Mouse (Mus musculus): ENCODE measurements at regions not wholly inside any gene's neighbourhood (a gene's known extent, or its start where the extent isn't known, plus 50 kb on each side); places are given as distances from the start of the nearest gene placed in this dataset.

- DNase-seq (ENCODE audit: low read depth, low spot score): peak; percentile 35
Measured at GRCm38 (mm10) chr2:17898780-17899179, 98.0 kb downstream of the H2al2a start.

- no peak for DNase-seq (ENCODE audit: low read depth, low spot score)
Measured at GRCm38 (mm10) chr2:17896036-17896435, 100.7 kb downstream of the H2al2a start.

- peak; percentile 49 for DNase-seq (ENCODE audit: low read depth, low spot score)
Measured at GRCm38 (mm10) chr2:17892661-17893060, 104.1 kb downstream of the H2al2a start.

- no peak for DNase-seq (ENCODE audit: low read depth, low spot score)
Measured at GRCm38 (mm10) chr2:17887699-17888098, 109.1 kb downstream of the H2al2a start.

- DNase-seq (ENCODE audit: low read depth, low spot score): peak; percentile 72
Measured at GRCm38 (mm10) chr2:17882389-17882788, 114.4 kb downstream of the H2al2a start.

- peak; percentile 33 for DNase-seq (ENCODE audit: low read depth, low spot score)
Measured at GRCm38 (mm10) chr2:17880800-17881717, 115.7 kb downstream of the H2al2a start.

GRCm38 (mm10) chr2:17877901-17878300, 118.9 kb downstream of the H2al2a start:
- no peak for DNase-seq (ENCODE audit: low read depth, low spot score)

- DNase-seq (ENCODE audit: low read depth, low spot score): peak; percentile 17
Measured at GRCm38 (mm10) chr2:17876942-17877341, 119.8 kb downstream of the H2al2a start.

- DNase-seq (ENCODE audit: low read depth, low spot score): no peak
Measured at GRCm38 (mm10) chr2:17876155-17876554, 120.6 kb downstream of the H2al2a start.

- DNase-seq (ENCODE audit: low read depth, low spot score): no peak
Measured at GRCm38 (mm10) chr2:17870562-17870961, 126.2 kb downstream of the H2al2a start.

- DNase-seq (ENCODE audit: low read depth, low spot score): peak; percentile 59
Measured at GRCm38 (mm10) chr2:17868145-17868544, 128.6 kb downstream of the H2al2a start.

- DNase-seq (ENCODE audit: low read depth, low spot score): no peak
Measured at GRCm38 (mm10) chr2:17867341-17867740, 129.4 kb downstream of the H2al2a start.

- no peak for DNase-seq (ENCODE audit: low read depth, low spot score)
Measured at GRCm38 (mm10) chr2:17861765-17862495, 130.7 kb upstream of the Nebl start.

- DNase-seq (ENCODE audit: low read depth, low spot score): no peak
Measured at GRCm38 (mm10) chr2:17860922-17861559, 129.8 kb upstream of the Nebl start.

GRCm38 (mm10) chr2:17859234-17859633, 128.0 kb upstream of the Nebl start:
- DNase-seq (ENCODE audit: low read depth, low spot score): no peak

GRCm38 (mm10) chr2:17858326-17858725, 127.1 kb upstream of the Nebl start:
- DNase-seq (ENCODE audit: low read depth, low spot score): no peak

GRCm38 (mm10) chr2:17855566-17856264, 124.5 kb upstream of the Nebl start:
- no peak for DNase-seq (ENCODE audit: low read depth, low spot score)

- DNase-seq (ENCODE audit: low read depth, low spot score): no peak
Measured at GRCm38 (mm10) chr2:17854088-17854487, 122.8 kb upstream of the Nebl start.

GRCm38 (mm10) chr2:17853500-17854011, 122.3 kb upstream of the Nebl start:
- DNase-seq (ENCODE audit: low read depth, low spot score): no peak

GRCm38 (mm10) chr2:17852740-17853499, 121.7 kb upstream of the Nebl start:
- peak; percentile 60 for DNase-seq (ENCODE audit: low read depth, low spot score)

GRCm38 (mm10) chr2:17850741-17851140, 119.5 kb upstream of the Nebl start:
- no peak for DNase-seq (ENCODE audit: low read depth, low spot score)

Data from ZHBTc4 (cell line).